Mouse (Mus musculus): ENCODE data around the gene Fnbp4. TPM values are rescaled to one million over a fixed set of nuclear protein-coding genes. Genes with fewer than 3 reads are reported as not detected.

The Fnbp4 gene
- polyA plus RNA-seq, 1 experiment from 2014 or later = 73.7 TPM

- Histone ChIP-seq H3K4me1 (replicated peaks) (no peaks in the 10 kb centered on the region), H3K4me2 (no peak overlapping the region), H3K9ac (no peak overlapping the region), H3K27ac (ENCODE audit: poor library complexity, severe bottlenecking) (no peak overlapping the region), H3K9me3 (replicated peaks) (no peaks in the 10 kb centered on the region), H3K4me3 (no peak overlapping the region), H3K27me3 (replicated peaks) (no peaks in the 10 kb centered on the region), H3K36me3 (no peaks in the 10 kb centered on the region)
- ATAC-seq (ENCODE audit: insufficient number of reproducible peaks, low FRiP score) = no peak
- 82% methylated on average over 11 of the region's 11 CpGs for WGBS
Observed at GRCm38 (mm10) chr2:90825515-90826172, 80.5 kb downstream of the Fnbp4 start.

DNA sequence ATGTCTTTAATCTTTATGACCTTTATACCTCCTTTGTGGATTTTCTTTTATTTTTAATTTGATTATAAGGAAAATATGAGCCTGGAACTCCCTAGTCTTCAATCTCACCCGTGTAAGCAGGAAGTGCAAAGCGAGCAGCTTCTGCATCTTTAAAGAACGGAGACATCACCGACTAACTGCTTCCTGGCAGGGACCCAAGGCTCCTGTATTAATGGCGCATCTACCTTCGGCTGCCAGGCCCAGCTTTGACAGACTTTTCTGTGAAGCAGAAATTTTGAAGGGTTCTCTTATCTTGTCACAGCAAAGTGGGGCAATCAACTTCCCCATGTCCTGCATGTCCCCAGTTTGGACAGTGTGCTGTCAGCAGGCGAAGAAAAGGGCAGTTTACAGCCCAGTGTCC, 83.6 kb downstream of the Fnbp4 start:
- H3K4me2 ChIP-seq = no peak overlapping the region

More for the DNA sequence above, 83.6 kb downstream of the Fnbp4 start:
- H3K36me3 ChIP-seq = no peaks in the 10 kb centered on the region
- no peak for ATAC-seq (ENCODE audit: insufficient number of reproducible peaks, low FRiP score)
- no peak overlapping the region for H3K4me3 ChIP-seq
- no peaks in the 10 kb centered on the region for H3K27me3 ChIP-seq (replicated peaks)
- WGBS = 52% methylated on average over 7 of the region's 7 CpGs
- H3K9me3 ChIP-seq (replicated peaks) = no peaks in the 10 kb centered on the region
- H3K4me1 ChIP-seq (replicated peaks) = no peaks in the 10 kb centered on the region
- H3K9ac ChIP-seq = no peak overlapping the region
- H3K27ac ChIP-seq (ENCODE audit: poor library complexity, severe bottlenecking) = no peak overlapping the region

Other genes with a start within 250 kb of the Fnbp4 start
- 1.6 and 2.0 TPM in 2 replicates for gene Ptprj, start 164.7 kb upstream of the Fnbp4 start, polyA plus RNA-seq (2016; fragmentation: Nextera tagmentation; extraction: Ambion mirVana)
- 34.7 and 34.8 TPM in 2 replicates for gene Nup160, start 68.2 kb upstream of the Fnbp4 start, polyA plus RNA-seq (2016; fragmentation: Nextera tagmentation; extraction: Ambion mirVana)
- gene Agbl2, start 37.4 kb downstream of the Fnbp4 start, polyA plus RNA-seq (2016; fragmentation: Nextera tagmentation; extraction: Ambion mirVana) = 1.1 and 1.4 TPM in 2 replicates
- 201 and 211 TPM in 2 replicates for gene Mtch2, start 101.8 kb downstream of the Fnbp4 start, polyA plus RNA-seq (2016; fragmentation: Nextera tagmentation; extraction: Ambion mirVana)
- gene C1qtnf4, start 140.5 kb downstream of the Fnbp4 start, polyA plus RNA-seq (2016; fragmentation: Nextera tagmentation; extraction: Ambion mirVana) = 16.5 and 18.9 TPM in 2 replicates
- 27.0 and 27.3 TPM in 2 replicates for gene Kbtbd4, start 159.4 kb downstream of the Fnbp4 start, polyA plus RNA-seq (2016; fragmentation: Nextera tagmentation; extraction: Ambion mirVana)
- 332 and 336 TPM in 2 replicates for gene Ndufs3, start 159.5 kb downstream of the Fnbp4 start, polyA plus RNA-seq (2016; fragmentation: Nextera tagmentation; extraction: Ambion mirVana)
- 136 and 141 TPM in 2 replicates for gene Celf1, start 195.0 kb downstream of the Fnbp4 start, polyA plus RNA-seq (2016; fragmentation: Nextera tagmentation; extraction: Ambion mirVana)